Mouse (Mus musculus) testis, postnatal 14 days (tissue): ENCODE measurements at regions not wholly inside any gene's neighbourhood (a gene's known extent, or its start where the extent isn't known, plus 50 kb on each side); places are given as distances from the start of the nearest gene placed in this dataset.

Source experiments
- DNase-seq: peaks from one replicate; pipeline ENCODE4 v3.0.0; 2021; ENCODE audit warnings: low spot score

GRCm38 (mm10) chr8:8831306-8831705 lies 141.0 kb upstream of the Arglu1 start:
- no peak for DNase-seq

- DNase-seq, result no peak
These were observed 138.9 kb upstream of the Arglu1 start for GRCm38 (mm10) chr8:8829230-8829629.

GRCm38 (mm10) chr8:8827555-8827954 lies 137.2 kb upstream of the Arglu1 start:
- DNase-seq, result no peak

- peak; percentile 10 for DNase-seq
These were observed 136.5 kb upstream of the Arglu1 start for GRCm38 (mm10) chr8:8826801-8827200.

- DNase-seq, result no peak
These were observed 134.6 kb upstream of the Arglu1 start for GRCm38 (mm10) chr8:8824886-8825285.

GRCm38 (mm10) chr8:8821119-8821518 lies 130.8 kb upstream of the Arglu1 start:
- DNase-seq, result no peak

GRCm38 (mm10) chr8:8820614-8821013 lies 130.3 kb upstream of the Arglu1 start:
- no peak for DNase-seq

GRCm38 (mm10) chr8:8819233-8819931 lies 129.1 kb upstream of the Arglu1 start:
- DNase-seq, result no peak

- no peak for DNase-seq
These were observed 122.5 kb upstream of the Arglu1 start for GRCm38 (mm10) chr8:8812807-8813167.

GRCm38 (mm10) chr8:8812051-8812806 lies 121.9 kb upstream of the Arglu1 start:
- DNase-seq, result no peak

- DNase-seq, result no peak
These were observed 120.6 kb upstream of the Arglu1 start for GRCm38 (mm10) chr8:8810928-8811327.

GRCm38 (mm10) chr8:8809835-8810439 lies 119.6 kb upstream of the Arglu1 start:
- DNase-seq, result no peak

- no peak for DNase-seq
These were observed 119.0 kb upstream of the Arglu1 start for GRCm38 (mm10) chr8:8809349-8809748.

GRCm38 (mm10) chr8:8802761-8803340 lies 112.5 kb upstream of the Arglu1 start:
- no peak for DNase-seq

- DNase-seq, result no peak
These were observed 112.0 kb upstream of the Arglu1 start for GRCm38 (mm10) chr8:8802317-8802716.

GRCm38 (mm10) chr8:8801578-8801977 lies 111.3 kb upstream of the Arglu1 start:
- DNase-seq, result no peak

- no peak for DNase-seq
These were observed 107.2 kb upstream of the Arglu1 start for GRCm38 (mm10) chr8:8797521-8797920.

GRCm38 (mm10) chr8:8796951-8797350 lies 106.6 kb upstream of the Arglu1 start:
- DNase-seq, result no peak

- DNase-seq, result no peak
These were observed 104.4 kb upstream of the Arglu1 start for GRCm38 (mm10) chr8:8794711-8795110.

GRCm38 (mm10) chr8:8779931-8780330 lies 89.6 kb upstream of the Arglu1 start:
- no peak for DNase-seq

- no peak for DNase-seq
These were observed 84.2 kb upstream of the Arglu1 start for GRCm38 (mm10) chr8:8774496-8775015.

GRCm38 (mm10) chr8:8772424-8772823 lies 82.1 kb upstream of the Arglu1 start:
- no peak for DNase-seq

GRCm38 (mm10) chr8:8770397-8770796 lies 80.1 kb upstream of the Arglu1 start:
- no peak for DNase-seq
